Mouse (Mus musculus) cerebellum, adult 9-11 months (tissue): ENCODE data around the gene Gm19935.

Experiments used
- DNase-seq: peaks from one replicate; pipeline ENCODE4 v3.0.0; 2022

The Gm19935 gene

DNA sequence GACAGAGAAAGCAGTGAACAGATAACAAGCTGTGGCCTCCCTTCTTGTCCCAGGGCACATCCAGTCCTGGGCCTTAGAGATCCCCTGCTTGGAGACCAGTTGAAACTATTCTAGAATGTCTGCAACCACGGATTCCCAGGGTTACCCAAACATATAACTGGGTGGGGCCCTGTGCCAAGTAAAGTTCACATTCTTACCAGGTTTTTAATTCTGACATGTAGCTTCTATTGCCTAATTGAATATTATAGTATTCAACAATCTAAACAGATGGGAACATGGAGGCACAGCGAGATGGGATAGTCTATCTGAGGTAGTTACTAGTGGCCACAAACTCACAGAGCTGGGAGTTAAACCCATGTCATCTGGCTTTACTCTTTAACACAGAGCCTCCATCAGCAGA is at the start of gene Gm19935:
Gene Gm19935, minus strand, starts transcription at position 101 of the 400 bp plus-strand sequence.
- DNase-seq: no peak

DNA sequence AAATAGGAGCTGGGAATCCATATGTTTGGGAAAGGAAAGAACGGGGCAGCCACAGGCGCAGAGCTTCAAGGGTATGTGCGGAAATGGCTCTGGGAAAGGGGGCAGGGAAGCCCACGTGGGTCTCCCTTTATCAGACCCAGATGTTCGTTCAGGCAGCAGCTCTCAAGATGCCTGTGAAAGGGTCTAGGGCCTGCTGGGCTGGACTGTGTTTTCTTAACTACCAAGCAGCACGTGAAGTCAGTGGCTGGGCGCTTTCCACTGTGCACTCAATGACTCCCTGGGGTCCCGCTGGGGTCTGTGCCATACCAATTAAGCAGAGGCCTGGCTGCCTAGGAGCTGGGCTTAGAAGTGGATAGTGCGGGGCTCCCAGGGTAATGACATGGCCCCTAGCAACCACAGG is 44.8 kb upstream of the Gm19935 start:
- no peak for DNase-seq

DNA sequence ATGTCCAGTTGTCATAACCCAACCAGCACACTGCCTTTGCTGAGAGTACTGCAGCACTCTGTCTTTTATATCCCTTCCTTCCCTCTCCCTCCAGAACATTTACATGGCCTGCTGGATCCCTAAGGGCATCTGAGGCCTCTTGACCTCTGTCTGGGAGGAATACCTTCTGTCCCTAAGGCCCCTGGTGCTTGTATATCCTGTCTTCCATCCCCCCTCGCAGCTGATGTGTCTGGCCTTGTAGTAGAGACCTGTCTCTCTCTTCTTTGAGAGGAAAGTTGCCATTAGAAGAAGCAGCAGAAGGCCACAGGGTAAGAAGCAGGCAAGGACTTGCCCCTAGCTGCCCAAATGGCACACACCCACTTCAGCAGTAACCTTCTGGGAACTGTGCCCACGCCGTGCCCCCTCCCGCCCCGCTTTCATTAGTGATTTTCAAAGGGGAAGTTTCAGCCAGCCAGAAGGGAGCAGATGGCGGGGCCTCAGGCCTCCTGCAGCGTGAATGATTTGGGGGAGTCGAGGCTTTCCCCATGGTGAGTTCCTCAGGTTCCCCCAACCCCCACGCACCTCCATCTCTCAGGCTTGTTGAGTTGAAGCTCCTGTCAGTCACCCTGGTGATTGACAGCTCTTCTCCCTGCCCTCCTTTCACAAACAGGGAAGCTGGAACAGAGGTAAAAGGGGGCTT is 44.2 kb upstream of the Gm19935 start:
- peak; percentile 76 for DNase-seq

DNA sequence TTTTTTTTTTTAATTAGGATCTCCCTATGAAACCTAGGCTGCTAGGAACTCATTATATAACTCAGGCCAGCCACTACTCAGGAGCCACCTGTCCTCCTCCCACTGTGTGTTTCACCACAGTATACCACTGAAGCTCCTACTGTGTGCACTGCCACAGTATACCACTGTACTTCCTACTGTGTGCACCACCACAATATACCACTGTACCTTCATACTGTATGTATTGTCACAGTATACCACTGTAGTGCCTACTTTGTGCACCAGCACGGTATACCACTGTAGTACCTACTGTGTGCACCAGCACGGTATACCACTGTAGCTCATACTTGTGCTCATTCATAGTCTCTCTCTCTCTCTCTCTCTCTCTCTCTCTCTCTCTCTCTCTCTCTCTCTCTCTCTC is 40.9 kb upstream of the Gm19935 start:
- DNase-seq: no peak

DNA sequence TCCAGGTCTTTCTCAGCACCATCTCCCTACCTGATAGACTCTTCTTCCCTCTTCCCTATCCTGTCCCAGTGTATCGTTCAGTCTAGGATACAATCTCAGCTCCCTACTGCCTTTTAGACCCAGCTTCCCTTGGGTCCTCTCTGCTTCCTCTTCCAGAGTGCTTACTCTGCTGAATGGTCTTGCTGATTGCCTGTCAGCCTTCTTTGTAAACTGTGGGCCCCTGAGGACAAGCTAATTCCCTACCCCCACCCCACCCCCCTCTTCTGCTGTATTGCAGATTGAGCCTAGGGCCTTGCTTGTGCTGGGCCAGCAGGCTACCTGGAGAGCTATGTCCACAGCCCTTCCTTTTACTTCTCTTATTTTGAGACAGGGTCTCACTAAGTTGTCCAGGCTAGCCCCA is 39.8 kb upstream of the Gm19935 start:
- no peak for DNase-seq

DNA sequence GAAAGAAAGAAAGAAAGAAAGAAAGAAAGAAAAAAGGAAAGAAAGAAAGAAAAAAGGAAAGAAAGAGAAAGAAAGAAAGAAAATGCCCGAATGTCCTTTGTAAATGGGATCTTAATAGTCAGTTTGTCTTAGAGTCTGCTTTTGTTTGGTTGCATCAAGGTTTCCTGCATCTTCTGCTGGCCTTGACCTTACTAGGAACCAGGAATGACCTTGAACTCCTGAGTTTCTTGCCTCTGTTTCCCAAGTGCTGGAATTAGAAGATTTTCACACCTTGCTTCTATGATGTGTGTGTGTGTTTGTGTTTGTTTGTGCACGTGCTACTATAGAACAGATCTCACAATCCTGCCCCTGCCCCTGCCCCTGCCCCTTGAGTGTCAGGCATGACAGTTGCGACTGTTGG is 39.0 kb upstream of the Gm19935 start:
- no peak for DNase-seq

DNA sequence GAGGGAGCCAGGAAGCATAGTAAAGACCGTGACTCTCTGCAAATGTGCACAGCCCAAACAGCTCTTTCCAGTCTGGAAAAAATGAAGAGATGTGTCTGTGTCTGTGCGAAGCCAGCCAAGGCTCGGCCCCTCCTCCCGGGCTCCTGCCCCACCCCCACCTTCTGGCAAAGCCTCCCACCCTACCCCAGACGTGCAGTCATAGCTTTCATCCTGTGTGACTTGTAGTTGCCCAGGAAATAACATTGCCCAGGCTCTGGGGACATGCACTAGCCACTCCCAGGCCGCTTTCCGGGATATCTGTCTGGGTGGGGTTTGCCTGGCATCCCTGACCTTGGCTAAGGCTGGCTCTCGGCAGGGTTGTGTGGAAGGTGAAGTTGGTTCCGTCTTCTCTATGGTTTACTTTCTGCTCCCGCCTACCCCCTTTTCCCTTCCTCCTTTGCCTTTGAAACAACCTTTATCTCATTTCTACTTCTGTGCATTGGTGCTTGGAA is 37.5 kb upstream of the Gm19935 start:
- DNase-seq: no peak

DNA sequence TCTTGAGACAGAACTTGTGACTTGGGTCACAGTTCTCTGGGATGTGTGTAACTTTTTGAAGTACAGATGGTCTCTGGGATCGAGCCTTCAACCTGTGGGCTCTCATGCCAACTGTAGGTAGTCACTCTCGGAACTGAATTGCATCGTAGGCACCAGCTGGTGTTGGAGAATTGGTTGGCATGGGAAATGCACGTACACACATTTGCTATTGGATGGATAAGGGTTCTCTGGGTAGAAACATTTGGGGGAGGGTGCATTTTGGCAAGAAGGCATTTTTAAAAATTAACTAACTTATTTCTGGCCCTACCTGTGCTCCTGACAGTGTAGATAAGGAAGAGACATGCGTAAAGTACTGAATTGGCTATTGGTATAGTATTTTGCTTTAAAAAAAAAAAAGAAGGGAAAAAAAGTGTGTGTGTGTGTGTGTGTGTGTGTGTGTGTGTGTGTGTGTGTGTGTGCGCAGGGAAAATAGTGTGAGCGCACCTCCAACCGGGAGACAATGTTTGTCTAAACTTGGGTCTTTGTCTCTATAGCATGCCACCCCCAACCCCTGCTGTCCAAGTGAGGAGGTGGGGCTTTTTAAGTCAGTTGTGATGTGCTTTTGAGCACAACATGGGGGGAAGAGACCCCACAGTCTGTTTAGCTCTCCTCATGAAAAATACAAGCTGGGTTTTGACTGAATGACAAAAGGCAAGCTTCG is 36.9 kb upstream of the Gm19935 start:
- DNase-seq: no peak

- DNase-seq: no peak
These were observed 34.4 kb upstream of the Gm19935 start for GRCm38 (mm10) chr8:90851544-90851943.

DNA sequence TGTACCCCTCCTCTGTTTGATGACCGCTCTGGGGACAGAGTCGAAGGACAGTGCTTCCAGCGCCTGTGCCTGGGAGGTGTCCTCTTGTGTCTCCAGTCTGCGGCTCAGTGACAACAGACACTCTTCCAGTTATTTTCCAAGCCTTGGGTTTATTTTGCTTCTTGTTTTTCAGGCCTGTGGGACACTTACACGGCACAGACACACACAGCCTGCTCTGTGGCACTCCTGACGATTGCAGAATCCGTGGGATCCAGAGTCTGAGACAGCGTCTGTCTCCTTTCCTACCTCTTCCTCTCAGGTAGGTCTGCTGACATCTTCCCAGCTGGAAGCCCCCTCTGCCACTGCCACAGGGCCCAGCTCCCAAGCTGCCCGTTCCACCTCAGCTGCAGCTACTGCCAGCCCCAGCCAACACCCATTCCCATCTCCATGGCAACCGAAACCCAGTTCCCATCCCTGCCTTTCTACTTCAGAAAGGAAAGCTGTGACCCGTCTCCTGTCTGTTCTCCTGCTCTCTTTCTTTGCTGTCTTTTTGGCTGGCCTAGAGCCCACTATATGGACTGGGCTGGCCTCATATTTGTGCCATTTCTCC is 32.4 kb upstream of the Gm19935 start:
- DNase-seq: no peak

DNA sequence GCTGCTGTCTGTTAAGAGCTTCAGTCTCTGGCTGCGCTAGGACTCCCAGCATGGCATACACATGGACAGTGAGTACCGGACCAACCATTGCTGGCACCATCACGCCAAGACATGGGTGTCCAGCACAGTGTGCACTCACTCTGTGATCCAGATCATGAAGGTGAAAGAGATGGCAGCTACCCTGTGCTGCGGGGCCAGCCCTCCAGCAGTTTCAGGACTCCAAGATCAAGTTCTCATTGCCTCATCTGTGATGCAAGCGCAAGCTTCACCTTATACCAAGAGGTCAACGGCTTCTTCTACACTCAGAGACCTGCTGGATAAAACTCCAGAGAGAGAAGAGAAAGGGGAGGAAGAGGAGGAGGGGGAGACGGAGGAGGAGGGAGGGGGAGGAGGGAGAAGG is 30.8 kb upstream of the Gm19935 start:
- no peak for DNase-seq

GRCm38 (mm10) chr8:90844179-90844967 is 27.2 kb upstream of the Gm19935 start:
- peak; percentile 67 for DNase-seq

- DNase-seq: no peak
These were observed 25.9 kb upstream of the Gm19935 start for GRCm38 (mm10) chr8:90843127-90843526.

GRCm38 (mm10) chr8:90841321-90841720 is 24.1 kb upstream of the Gm19935 start:
- no peak for DNase-seq

DNA sequence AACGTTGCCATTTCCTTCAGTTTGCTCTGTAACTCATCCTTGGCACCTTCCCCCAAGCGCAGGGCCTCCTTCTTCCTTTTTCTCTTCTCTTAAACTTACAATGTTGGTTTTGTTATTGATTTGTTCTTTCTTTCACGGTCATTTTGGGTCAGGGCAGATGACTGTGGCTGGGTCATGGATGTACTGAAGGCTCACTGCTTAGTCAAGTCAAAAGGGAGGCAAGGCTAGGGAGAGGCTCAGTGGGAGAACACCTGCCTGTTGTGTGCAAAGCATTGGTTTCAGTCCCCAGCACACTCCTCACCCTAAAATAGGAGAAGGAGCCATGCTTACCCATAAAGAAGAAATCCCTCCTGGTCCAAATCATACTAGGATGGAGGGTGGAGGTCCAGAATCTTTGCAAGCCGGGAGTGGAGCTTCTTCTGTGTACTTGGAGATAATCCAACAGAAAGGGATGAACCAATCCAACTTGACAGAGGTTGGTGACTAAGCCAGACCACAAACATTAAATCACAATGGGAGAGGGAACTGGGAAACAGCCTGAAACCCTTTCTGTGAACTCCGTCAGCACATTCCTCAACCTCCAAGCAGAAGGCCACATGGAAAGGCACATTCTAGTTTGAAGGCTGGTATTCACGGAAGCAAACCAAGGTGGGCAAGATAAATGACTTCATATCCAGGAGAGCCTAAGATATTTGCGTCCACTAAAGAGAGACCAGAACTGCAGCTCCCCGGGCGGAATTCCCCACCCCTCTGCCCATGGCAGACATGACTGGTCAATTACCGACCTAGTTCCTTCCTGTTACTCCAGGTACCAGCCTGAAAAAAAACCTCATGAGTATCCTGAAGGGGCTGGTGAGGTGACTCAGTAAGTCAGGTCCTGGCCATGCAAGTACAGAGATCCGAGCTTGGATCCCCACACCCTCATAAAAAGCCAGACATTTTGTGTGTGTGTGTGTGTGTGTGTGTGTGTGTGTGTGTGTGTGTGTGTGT is 22.8 kb upstream of the Gm19935 start:
- no peak for DNase-seq

DNA sequence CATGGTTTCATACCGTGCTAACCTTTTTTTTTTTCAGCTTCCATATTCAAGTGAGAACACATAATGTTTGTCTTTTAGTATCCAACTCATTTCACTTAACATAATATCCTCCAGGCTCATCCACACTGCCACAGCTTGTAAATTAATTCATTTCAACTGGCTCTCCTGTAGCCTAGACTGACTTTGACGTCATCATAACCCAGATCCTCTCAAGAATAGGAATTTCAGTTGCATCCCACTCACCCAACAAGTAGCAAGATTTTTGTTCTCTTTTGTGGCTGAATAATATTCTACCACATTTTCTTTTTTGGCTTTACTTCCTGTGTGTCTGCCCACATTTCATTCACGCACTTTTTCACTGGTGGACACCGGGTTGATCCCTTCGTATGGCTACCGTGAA is 20.2 kb upstream of the Gm19935 start:
- no peak for DNase-seq

GRCm38 (mm10) chr8:90834321-90834672 is 17.1 kb upstream of the Gm19935 start:
- no peak for DNase-seq

- no peak for DNase-seq
These were observed 16.6 kb upstream of the Gm19935 start for GRCm38 (mm10) chr8:90833628-90834320.

DNA sequence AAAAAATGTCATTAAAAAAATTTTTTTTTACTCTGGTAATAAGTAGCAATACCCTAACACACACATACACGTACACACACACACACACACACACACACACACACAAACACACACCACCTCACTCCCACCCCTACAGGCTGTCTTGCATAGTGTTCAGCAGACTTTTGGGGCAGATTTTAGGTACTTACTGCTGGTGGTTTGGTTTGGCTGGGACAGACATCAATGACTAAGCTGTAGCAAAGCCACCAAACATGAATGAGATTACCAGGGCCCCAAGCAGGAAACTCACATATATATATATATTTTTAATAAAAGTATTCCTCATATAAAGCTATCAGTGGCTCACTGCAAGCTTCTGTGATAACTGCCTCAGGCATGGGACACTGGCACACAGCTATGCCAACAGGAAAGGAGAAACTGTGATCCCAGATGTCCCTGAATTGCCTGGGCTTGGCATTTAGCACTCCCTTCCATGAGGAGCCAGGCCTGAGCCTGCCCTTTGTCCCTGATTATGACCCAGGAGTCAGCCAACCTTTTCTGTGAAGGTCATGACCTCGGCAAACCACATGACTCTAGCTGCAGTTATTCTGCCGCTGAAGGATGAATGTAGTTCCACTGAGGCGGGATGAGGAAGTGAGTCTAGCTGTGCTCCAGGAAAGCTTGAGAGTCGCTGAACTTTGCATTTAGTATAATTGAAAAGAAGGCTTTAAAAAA is 15.5 kb upstream of the Gm19935 start:
- peak; percentile 57 for DNase-seq

- no peak for DNase-seq
These were observed 13.8 kb upstream of the Gm19935 start for GRCm38 (mm10) chr8:90830980-90831379.

- no peak for DNase-seq
These were observed 12.6 kb upstream of the Gm19935 start for GRCm38 (mm10) chr8:90829825-90830224.
